ENCODE assay signal across 14 mouse cellular contexts in the genomic region with DNA sequence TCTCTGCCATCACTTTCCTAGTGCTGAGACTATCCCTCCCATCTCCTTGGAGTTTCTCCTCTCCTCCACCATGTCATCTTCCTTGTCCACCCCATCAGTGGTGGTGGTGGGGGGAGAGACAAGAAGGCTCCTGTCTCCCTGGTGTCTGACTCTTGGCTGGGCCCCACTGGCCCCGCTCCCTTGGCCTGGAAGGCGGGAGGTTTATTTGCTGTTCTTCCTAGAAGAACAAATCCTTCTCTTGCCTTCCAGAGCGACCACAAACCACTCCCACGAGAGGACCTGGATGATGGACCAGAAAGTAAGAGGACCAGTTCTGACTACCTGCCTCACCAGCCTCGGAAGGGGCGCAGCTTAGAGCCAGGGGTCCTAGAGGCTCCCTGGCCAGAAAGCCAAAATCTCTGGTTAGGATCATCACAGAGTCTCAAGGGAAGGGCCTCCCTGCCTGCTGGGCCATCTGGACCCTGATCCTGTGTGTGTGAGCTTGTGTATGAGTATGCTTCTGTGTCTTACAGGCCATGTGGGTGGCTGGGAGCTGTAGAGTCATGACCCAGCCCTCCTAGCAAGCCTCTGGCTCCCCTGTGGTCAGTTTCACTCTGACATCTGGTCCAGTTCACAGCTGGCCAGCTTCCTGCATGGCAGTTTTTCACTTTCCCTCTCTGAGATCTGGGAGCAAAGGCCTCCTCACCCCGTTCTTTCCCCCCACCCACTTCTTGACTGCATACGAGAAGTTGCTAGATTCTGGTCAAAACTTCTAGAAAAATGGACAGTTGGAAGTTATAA. TPM values are rescaled to one million over a fixed set of nuclear protein-coding genes. Genes with fewer than 3 reads are reported as not detected.
DNase-seq lines count a peak whose midpoint lies in the region; ATAC-seq lines count a peak whose summit lies in the region.
"Had no signal": no experiment of that assay in that cellular context is flagged by ENCODE, and none has a peak within 500 bp of the region (broad histone marks: within the 10 kb centered on the region; RNA-seq: fewer than 3 reads in every experiment).

No protein-coding gene starts in this region.

- no peak for ATAC-seq in heart, embryonic 11.5 days (replicated peaks; ENCODE audit: insufficient number of reproducible peaks, low FRiP score, low TSS enrichment)

- H3K27me3 ChIP-seq in heart, embryonic 11.5 days (ENCODE audit: control insufficient read depth, insufficient read depth, low read length), result peaks cover 17% of the 10 kb centered on the region
- H3K27me3 ChIP-seq in limb, embryonic 10.5 days (ENCODE audit: low read depth, poor library complexity, severe bottlenecking), result peaks cover 23% of the 10 kb centered on the region

- H3K9me3 ChIP-seq in heart, embryonic 11.5 days (replicated peaks; ENCODE audit: control insufficient read depth, low read length), result no peaks in the 10 kb centered on the region
- no peaks in the 10 kb centered on the region for H3K9me3 ChIP-seq in limb, embryonic 10.5 days (replicated peaks)

- H3K36me3 ChIP-seq in heart, embryonic 11.5 days (ENCODE audit: control insufficient read depth, insufficient read depth, low read length), result no peaks in the 10 kb centered on the region
- no peaks in the 10 kb centered on the region for H3K36me3 ChIP-seq in limb, embryonic 10.5 days

- DNase-seq in heart, adult 11 months, result peak; percentile 96
- peak; percentile 87 for DNase-seq in MN1 (ENCODE audit: low spot score)
- peak; percentile 60 for DNase-seq in gastrocnemius, postnatal 25 days
- peak; percentile 49 for DNase-seq in limb, embryonic 10.5 days (ENCODE audit: low spot score)
- no peak for DNase-seq in ovary, postnatal 14 days (ENCODE audit: low spot score)
- no peak for DNase-seq in right cerebral cortex, postnatal 10 days (ENCODE audit: low spot score in 2 of 2)
- no peak for DNase-seq in urinary bladder, postnatal 36 days (ENCODE audit: low spot score in 2 of 2)
- DNase-seq: cerebellum, adult 9-10 months; kidney, adult 18-20 months; thymus, adult 18-20 months had no signal

- H3K4me3 ChIP-seq in heart, embryonic 11.5 days (ENCODE audit: low read depth, low read length), result no peak overlapping the region
- H3K4me3 ChIP-seq in limb, embryonic 10.5 days, result no peak overlapping the region

- no peak overlapping the region for H3K27ac ChIP-seq in heart, embryonic 11.5 days (ENCODE audit: low read depth, low read length)
- H3K27ac ChIP-seq in limb, embryonic 10.5 days, result peak overlapping the region; percentile 77
- H3K27ac ChIP-seq: liver, embryonic 14.5 days had no signal

- 0 out of 2 replicates have a peak, but pooled peaks cover 8% of the 10 kb centered on the region for H3K4me1 ChIP-seq in heart, embryonic 11.5 days (ENCODE audit: control insufficient read depth, insufficient read depth, low read length)
- H3K4me1 ChIP-seq in limb, embryonic 10.5 days, result peaks cover 79% of the 10 kb centered on the region

- WGBS in heart, embryonic 11.5 days (ENCODE audit: insufficient replicate concordance), result 65% methylated on average over 8 of the region's 8 CpGs
- 50% methylated on average over 8 of the region's 8 CpGs for WGBS in limb, embryonic 10.5 days

- no peak overlapping the region for H3K4me2 ChIP-seq in heart, embryonic 11.5 days

- no peak overlapping the region for H3K9ac ChIP-seq in heart, embryonic 11.5 days (ENCODE audit: low read depth, low read length)
- H3K9ac ChIP-seq: liver, embryonic 14.5 days had no signal

RNA-seq across cellular contexts. Expression of a gene that starts 19.4 kb away (rescaled TPM):
- 3.6 TPM in 2 replicates for polyA plus RNA-seq in heart, embryonic 11.5 days (2014; fragmentation: Nextera tagmentation; extraction: Ambion mirVana)
- under 1 TPM; 0.43 to 0.61 TPM for total RNA-seq in gastrocnemius, postnatal 25 days (2021)
- 9.7 and 16.3 TPM in 2 replicates for polyA plus RNA-seq in limb, embryonic 10.5 days (2016; fragmentation: Nextera tagmentation; extraction: Ambion mirVana)
- total RNA-seq: MEL had no signal

RNA-seq across cellular contexts. Expression of a gene that starts 53.8 kb away (rescaled TPM):
- 0.24 and 0.39 TPM in 2 replicates for polyA plus RNA-seq in heart, embryonic 11.5 days (2014; fragmentation: Nextera tagmentation; extraction: Ambion mirVana)
- total RNA-seq in gastrocnemius, postnatal 25 days (2021), result under 1 TPM; 0.16 to 0.26 TPM
- polyA plus RNA-seq in limb, embryonic 10.5 days (2016; fragmentation: Nextera tagmentation; extraction: Ambion mirVana), result 0.38 and 0.66 TPM in 2 replicates
- total RNA-seq: MEL; monocyte, adult 5-6 weeks had no signal

Comparison
In these comparisons a context has a peak if more than half of its experiments do, and no peak if none do; other contexts are left out.
1. DNase-seq: peak in heart, adult 11 months (single experiment), MN1 (single experiment), gastrocnemius, postnatal 25 days (single experiment) and limb, embryonic 10.5 days (single experiment); none in ovary, postnatal 14 days (single experiment), right cerebral cortex, postnatal 10 days (0 of 2) and urinary bladder, postnatal 36 days (0 of 2).